Mouse (Mus musculus) kidney, postnatal 36 days (tissue): Measurements from ENCODE around the gene Iqschfp.

Source experiments
- DNase-seq, 2 experiments: peaks; one replicate each; pipeline ENCODE4 v3.0.0; 2021 to 2022; ENCODE audit warnings: mixed read lengths in 2 of 2

Gene Iqschfp

GRCm38 (mm10) chr3:67892026-67892705, at the start of gene Iqschfp, which contains the start of gene Iqcj:
Gene Iqschfp (plus strand): TSS chr3:67892232.
Gene Iqcj (plus strand): TSS chr3:67892220.
- DNase-seq: no peak

GRCm38 (mm10) chr3:67852397-67852796, 39.6 kb upstream of the Iqschfp start:
- no peak for DNase-seq

- DNase-seq: no peak
Measured at GRCm38 (mm10) chr3:67861524-67861923, 30.5 kb upstream of the Iqschfp start.

- DNase-seq: peak in 1 of 2 experiments; percentile 9
Measured at GRCm38 (mm10) chr3:67867420-67868065, 24.5 kb upstream of the Iqschfp start.

GRCm38 (mm10) chr3:67869424-67869823, 22.6 kb upstream of the Iqschfp start:
- DNase-seq: no peak

GRCm38 (mm10) chr3:67877253-67877652, 14.8 kb upstream of the Iqschfp start:
- DNase-seq: no peak

- no peak for DNase-seq
Measured at GRCm38 (mm10) chr3:67884335-67884734, 7.7 kb upstream of the Iqschfp start.

- DNase-seq: no peak
Measured at GRCm38 (mm10) chr3:67886176-67886575, 5.9 kb upstream of the Iqschfp start.

GRCm38 (mm10) chr3:67887251-67887650, 4.8 kb upstream of the Iqschfp start:
- no peak for DNase-seq

GRCm38 (mm10) chr3:67892768-67893167, 736 bp downstream of the Iqschfp start:
- DNase-seq: no peak

GRCm38 (mm10) chr3:67902517-67902916, 10.5 kb downstream of the Iqschfp start:
- no peak for DNase-seq

- no peak for DNase-seq
Measured at GRCm38 (mm10) chr3:67908586-67908985, 16.6 kb downstream of the Iqschfp start.

- no peak for DNase-seq
Measured at GRCm38 (mm10) chr3:67918098-67918497, 26.1 kb downstream of the Iqschfp start.

GRCm38 (mm10) chr3:67918634-67919259, 26.7 kb downstream of the Iqschfp start:
- DNase-seq: no peak

GRCm38 (mm10) chr3:67923095-67923494, 31.1 kb downstream of the Iqschfp start:
- no peak for DNase-seq

- no peak for DNase-seq
Measured at GRCm38 (mm10) chr3:67925453-67925852, 33.4 kb downstream of the Iqschfp start.

GRCm38 (mm10) chr3:67930424-67931133, 38.5 kb downstream of the Iqschfp start:
- no peak for DNase-seq

GRCm38 (mm10) chr3:67931181-67931580, 39.1 kb downstream of the Iqschfp start:
- no peak for DNase-seq

- DNase-seq: no peak
Measured at GRCm38 (mm10) chr3:67931914-67932313, 39.9 kb downstream of the Iqschfp start.

GRCm38 (mm10) chr3:67935829-67936228, 43.8 kb downstream of the Iqschfp start:
- no peak for DNase-seq

GRCm38 (mm10) chr3:67947000-67947399, 55.0 kb downstream of the Iqschfp start:
- DNase-seq: no peak

GRCm38 (mm10) chr3:67952517-67952940, 60.5 kb downstream of the Iqschfp start:
- no peak for DNase-seq

GRCm38 (mm10) chr3:67954459-67955065, 62.5 kb downstream of the Iqschfp start:
- peak in 1 of 2 experiments; percentile 2 for DNase-seq
